Mouse (Mus musculus): ENCODE results near the gene Tcf25. TPM values are rescaled to one million over a fixed set of nuclear protein-coding genes. Genes with fewer than 3 reads are reported as not detected.

Tcf25 gene
- polyA plus RNA-seq, 1 experiment from 2014 or later = 181 TPM

DNA sequence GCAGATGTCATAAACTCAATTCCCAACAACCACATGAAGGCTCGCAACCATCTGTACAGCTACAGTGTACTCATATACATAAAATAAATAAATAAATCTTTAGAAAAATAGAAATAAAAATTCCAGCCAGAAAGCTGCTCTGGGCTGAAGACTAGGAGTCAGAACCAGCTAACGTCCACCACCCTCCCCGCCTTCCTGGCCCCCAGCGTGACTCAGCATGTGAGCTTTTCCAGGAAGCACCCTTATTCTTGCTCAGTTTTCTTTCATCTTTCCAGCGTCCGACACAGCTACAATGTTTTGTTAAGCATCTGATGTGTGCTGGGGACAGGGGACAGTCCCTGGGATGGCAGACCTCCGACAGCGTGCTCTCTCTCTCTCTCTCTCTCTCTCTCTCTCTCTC lies 28.4 kb upstream of the Tcf25 start:
- ATAC-seq = no peak
- WGBS = 82% methylated on average over 8 of the region's 8 CpGs
- no peak overlapping the region for H3K4me3 ChIP-seq (ENCODE audit: low read depth, low read length)

DNA sequence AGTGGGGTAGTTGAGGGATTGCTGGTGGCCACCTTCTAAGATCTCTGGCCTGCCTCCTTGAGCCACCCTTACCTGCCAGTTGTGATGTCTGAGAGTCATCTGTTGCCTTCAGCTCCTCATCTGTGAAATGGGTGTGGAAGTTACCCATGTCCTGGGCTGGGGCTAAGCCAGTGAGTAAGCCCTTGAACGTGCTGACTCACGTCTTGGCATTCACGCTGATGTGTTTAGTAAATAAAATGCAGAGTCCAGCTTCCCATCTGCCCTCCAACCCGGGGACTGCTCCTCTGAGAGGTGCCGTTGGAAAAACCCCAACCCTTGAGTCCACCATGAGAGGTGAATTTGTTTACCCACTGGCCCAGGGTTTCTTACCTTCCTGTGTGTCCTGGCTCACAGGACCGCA lies 27.7 kb upstream of the Tcf25 start:
- Histone ChIP-seq H3K27me3 (replicated peaks; ENCODE audit: control insufficient read depth, insufficient read depth, low read length) (no peaks in the 10 kb centered on the region), H3K9ac (ENCODE audit: low read length) (no peak overlapping the region), H3K27ac (ENCODE audit: low read depth, low read length) (no peak overlapping the region), H3K4me2 (ENCODE audit: low read length) (no peak overlapping the region), H3K36me3 (ENCODE audit: control insufficient read depth, insufficient read depth, low read length) (peaks cover 7% of the 10 kb centered on the region; the same call in 1 of the 2 replicates), H3K4me1 (ENCODE audit: control insufficient read depth, insufficient read depth, low read length) (no peaks in the 10 kb centered on the region), H3K4me3 (ENCODE audit: low read depth, low read length) (no peak overlapping the region), H3K9me3 (replicated peaks; ENCODE audit: control insufficient read depth, low read length) (no peaks in the 10 kb centered on the region)
- DNase-seq (ENCODE audit: low spot score) = no peak
- ATAC-seq = no peak
- 91% methylated on average over 6 of the region's 6 CpGs for WGBS

More for the DNA sequence above, 28.4 kb upstream of the Tcf25 start:
- no peak overlapping the region for H3K9ac ChIP-seq (ENCODE audit: low read length)
- H3K9me3 ChIP-seq (replicated peaks; ENCODE audit: control insufficient read depth, low read length) = no peaks in the 10 kb centered on the region
- no peaks in the 10 kb centered on the region for H3K27me3 ChIP-seq (replicated peaks; ENCODE audit: control insufficient read depth, insufficient read depth, low read length)
- peaks cover 7% of the 10 kb centered on the region; the same call in 1 of the 2 replicates for H3K36me3 ChIP-seq (ENCODE audit: control insufficient read depth, insufficient read depth, low read length)
- no peaks in the 10 kb centered on the region for H3K4me1 ChIP-seq (ENCODE audit: control insufficient read depth, insufficient read depth, low read length)
- no peak overlapping the region for H3K27ac ChIP-seq (ENCODE audit: low read depth, low read length)
- no peak overlapping the region for H3K4me2 ChIP-seq (ENCODE audit: low read length)
- DNase-seq (ENCODE audit: low spot score) = no peak

DNA sequence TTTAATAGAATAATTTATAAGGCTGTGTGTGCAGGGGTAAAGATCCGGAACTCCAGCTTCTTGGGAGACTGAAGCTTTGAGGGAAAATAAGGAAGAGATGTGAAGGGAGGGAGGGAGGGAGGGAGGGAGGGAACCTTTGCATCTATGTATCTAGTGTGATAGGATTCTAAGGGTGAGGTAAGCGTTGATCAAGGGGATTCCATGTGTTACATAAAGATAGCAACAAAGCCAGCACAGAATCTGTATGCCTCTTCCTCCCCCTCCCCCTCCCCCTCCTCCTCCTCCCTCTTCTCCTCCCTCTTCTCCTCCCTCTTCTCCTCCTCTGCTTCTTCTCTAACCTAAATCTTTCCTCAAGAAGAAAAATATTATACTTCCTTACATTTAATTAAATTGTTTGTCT lies 26.3 kb upstream of the Tcf25 start:
- H3K36me3 ChIP-seq (ENCODE audit: control insufficient read depth, insufficient read depth, low read length) = peaks cover 7% of the 10 kb centered on the region; the same call in 1 of the 2 replicates
- WGBS = 90% methylated on average over 2 of the region's 2 CpGs
- H3K9ac ChIP-seq (ENCODE audit: low read length) = no peak overlapping the region
- ATAC-seq (no peak), DNase-seq (ENCODE audit: low spot score) (no peak)
- no peaks in the 10 kb centered on the region for H3K4me1 ChIP-seq (ENCODE audit: control insufficient read depth, insufficient read depth, low read length)
- no peak overlapping the region for H3K27ac ChIP-seq (ENCODE audit: low read depth, low read length)
- no peak overlapping the region for H3K4me2 ChIP-seq (ENCODE audit: low read length)
- H3K9me3 ChIP-seq (replicated peaks; ENCODE audit: control insufficient read depth, low read length) = no peaks in the 10 kb centered on the region
- no peaks in the 10 kb centered on the region for H3K27me3 ChIP-seq (replicated peaks; ENCODE audit: control insufficient read depth, insufficient read depth, low read length)
- no peak overlapping the region for H3K4me3 ChIP-seq (ENCODE audit: low read depth, low read length)

DNA sequence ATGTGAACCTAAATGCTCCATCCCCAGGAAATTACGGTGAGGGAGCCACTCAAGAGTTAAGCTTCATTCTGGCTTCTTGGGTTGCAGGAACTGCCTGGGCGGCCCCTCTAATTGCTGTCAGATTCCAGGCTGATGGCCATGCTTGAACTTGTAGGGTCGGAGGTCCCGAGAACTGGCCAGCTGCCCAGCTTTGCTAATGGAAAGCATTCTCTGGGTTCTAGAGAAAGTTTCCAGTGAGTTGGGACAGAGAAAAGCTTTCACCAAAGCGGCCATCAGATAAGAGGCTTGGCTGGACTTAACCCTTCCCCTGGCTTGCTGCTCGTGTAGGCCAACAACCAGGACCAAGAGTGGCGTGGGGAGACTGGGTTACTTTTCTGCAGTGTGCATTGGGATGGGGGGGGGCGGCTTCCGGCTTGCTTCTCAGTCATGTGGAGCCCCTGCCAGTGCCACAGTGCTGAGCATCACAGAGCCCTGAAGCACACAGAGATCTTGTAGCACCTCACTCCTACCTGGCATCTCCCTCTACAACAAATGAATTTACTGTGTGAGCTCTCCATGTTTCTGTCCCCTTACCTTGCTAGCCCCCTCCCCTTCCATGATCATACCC lies 25.2 kb upstream of the Tcf25 start:
- WGBS = 54% methylated on average over 9 of the region's 9 CpGs
- H3K9me3 ChIP-seq (replicated peaks; ENCODE audit: control insufficient read depth, low read length) = no peaks in the 10 kb centered on the region
- H3K27ac ChIP-seq (ENCODE audit: low read depth, low read length) = no peak overlapping the region
- no peak overlapping the region for H3K4me2 ChIP-seq (ENCODE audit: low read length)
- H3K36me3 ChIP-seq (ENCODE audit: control insufficient read depth, insufficient read depth, low read length) = peaks cover 7% of the 10 kb centered on the region; the same call in 1 of the 2 replicates
- H3K9ac ChIP-seq (ENCODE audit: low read length) = no peak overlapping the region
- H3K27me3 ChIP-seq (replicated peaks; ENCODE audit: control insufficient read depth, insufficient read depth, low read length) = no peaks in the 10 kb centered on the region
- no peaks in the 10 kb centered on the region for H3K4me1 ChIP-seq (ENCODE audit: control insufficient read depth, insufficient read depth, low read length)
- DNase-seq (ENCODE audit: low spot score) (peak; percentile 63), ATAC-seq (no peak)
- H3K4me3 ChIP-seq (ENCODE audit: low read depth, low read length) = no peak overlapping the region

DNA sequence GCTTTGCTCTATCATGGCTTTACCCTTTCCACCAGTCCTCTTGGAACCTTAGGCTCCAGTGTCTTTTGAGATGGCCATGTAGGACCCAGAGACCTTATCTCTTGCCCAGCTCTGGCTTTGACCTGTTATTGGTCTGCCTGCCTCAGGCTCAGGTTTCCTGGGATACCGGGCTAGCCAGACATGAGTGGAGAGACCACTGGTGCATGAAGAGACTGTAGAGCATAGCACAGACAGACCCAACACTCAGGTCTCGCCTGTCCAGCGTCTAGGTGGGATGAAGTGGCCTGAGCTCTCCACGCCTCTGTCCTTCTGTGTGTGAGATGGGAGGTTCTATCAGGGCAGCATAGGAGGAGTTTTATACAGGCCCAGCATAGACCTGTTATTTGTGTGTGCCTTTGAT lies 24.5 kb upstream of the Tcf25 start:
- H3K4me3 ChIP-seq (ENCODE audit: low read depth, low read length) = no peak overlapping the region
- H3K9me3 ChIP-seq (replicated peaks; ENCODE audit: control insufficient read depth, low read length) = no peaks in the 10 kb centered on the region
- H3K4me2 ChIP-seq (ENCODE audit: low read length) = no peak overlapping the region
- no peak overlapping the region for H3K27ac ChIP-seq (ENCODE audit: low read depth, low read length)
- H3K9ac ChIP-seq (ENCODE audit: low read length) = no peak overlapping the region
- no peak for DNase-seq (ENCODE audit: low spot score)
- peaks cover 7% of the 10 kb centered on the region; the same call in 1 of the 2 replicates for H3K36me3 ChIP-seq (ENCODE audit: control insufficient read depth, insufficient read depth, low read length)
- no peaks in the 10 kb centered on the region for H3K4me1 ChIP-seq (ENCODE audit: control insufficient read depth, insufficient read depth, low read length)
- no peaks in the 10 kb centered on the region for H3K27me3 ChIP-seq (replicated peaks; ENCODE audit: control insufficient read depth, insufficient read depth, low read length)
- no peak for ATAC-seq
- 93% methylated on average over 4 of the region's 4 CpGs for WGBS

DNA sequence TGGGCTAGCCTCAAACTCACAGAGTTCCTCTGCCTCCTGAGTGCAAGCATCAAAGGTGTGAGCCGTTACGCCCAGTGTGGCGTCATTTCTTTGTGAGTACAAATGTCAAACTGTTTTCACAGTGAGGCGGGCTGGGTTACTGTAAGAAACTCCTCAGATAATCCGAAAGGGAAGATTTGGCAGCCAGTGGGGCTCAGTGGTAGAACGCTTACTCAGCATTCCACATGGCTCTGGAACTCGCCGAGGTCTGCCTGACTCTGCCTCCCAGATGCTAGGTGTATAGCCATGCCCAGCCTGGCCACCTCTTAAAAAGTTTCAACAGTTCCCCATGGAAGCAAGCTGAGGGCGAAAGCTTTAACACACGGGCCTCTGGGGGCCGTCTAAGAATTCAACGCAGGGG lies 21.4 kb upstream of the Tcf25 start:
- 85% methylated on average over 12 of the region's 12 CpGs for WGBS
- no peak overlapping the region for H3K4me3 ChIP-seq (ENCODE audit: low read depth, low read length)
- no peak overlapping the region for H3K9ac ChIP-seq (ENCODE audit: low read length)

DNA sequence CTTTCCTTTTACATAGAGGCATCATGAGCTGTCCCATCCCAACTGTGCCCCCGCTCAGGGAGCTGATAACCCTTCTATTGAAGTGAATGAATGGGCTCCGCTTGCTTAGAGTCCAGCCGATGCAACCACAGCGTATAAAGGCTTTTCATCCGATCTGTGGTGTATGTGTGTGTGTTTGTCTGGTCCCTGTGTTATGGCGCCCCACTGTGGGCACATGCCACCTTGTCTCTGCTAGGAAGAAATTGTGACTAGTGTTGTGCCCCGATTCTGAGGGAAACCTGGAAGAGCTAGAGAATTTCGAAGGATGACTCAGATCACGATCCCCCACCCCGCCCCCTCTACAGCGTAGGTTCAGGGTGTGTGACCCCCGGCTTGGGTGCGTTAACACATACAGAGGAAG lies 20.8 kb upstream of the Tcf25 start:
- H3K27ac ChIP-seq (ENCODE audit: low read depth, low read length) = no peak overlapping the region
- H3K9me3 ChIP-seq (replicated peaks; ENCODE audit: control insufficient read depth, low read length) = no peaks in the 10 kb centered on the region
- H3K4me1 ChIP-seq (ENCODE audit: control insufficient read depth, insufficient read depth, low read length) = no peaks in the 10 kb centered on the region
- DNase-seq (ENCODE audit: low spot score) (peak; percentile 45), ATAC-seq (no peak)
- no peak overlapping the region for H3K9ac ChIP-seq (ENCODE audit: low read length)
- no peaks in the 10 kb centered on the region for H3K27me3 ChIP-seq (replicated peaks; ENCODE audit: control insufficient read depth, insufficient read depth, low read length)
- WGBS = 48% methylated on average over 13 of the region's 13 CpGs
- H3K4me3 ChIP-seq (ENCODE audit: low read depth, low read length) = no peak overlapping the region
- H3K36me3 ChIP-seq (ENCODE audit: control insufficient read depth, insufficient read depth, low read length) = peaks cover 22% of the 10 kb centered on the region
- H3K4me2 ChIP-seq (ENCODE audit: low read length) = no peak overlapping the region

More for the DNA sequence above, 21.4 kb upstream of the Tcf25 start:
- Histone ChIP-seq H3K27me3 (replicated peaks; ENCODE audit: control insufficient read depth, insufficient read depth, low read length) (no peaks in the 10 kb centered on the region), H3K27ac (ENCODE audit: low read depth, low read length) (no peak overlapping the region), H3K9me3 (replicated peaks; ENCODE audit: control insufficient read depth, low read length) (no peaks in the 10 kb centered on the region), H3K36me3 (ENCODE audit: control insufficient read depth, insufficient read depth, low read length) (peaks cover 15% of the 10 kb centered on the region), H3K4me1 (ENCODE audit: control insufficient read depth, insufficient read depth, low read length) (no peaks in the 10 kb centered on the region), H3K4me2 (ENCODE audit: low read length) (no peak overlapping the region)
- no peak for ATAC-seq
- DNase-seq (ENCODE audit: low spot score) = no peak

DNA sequence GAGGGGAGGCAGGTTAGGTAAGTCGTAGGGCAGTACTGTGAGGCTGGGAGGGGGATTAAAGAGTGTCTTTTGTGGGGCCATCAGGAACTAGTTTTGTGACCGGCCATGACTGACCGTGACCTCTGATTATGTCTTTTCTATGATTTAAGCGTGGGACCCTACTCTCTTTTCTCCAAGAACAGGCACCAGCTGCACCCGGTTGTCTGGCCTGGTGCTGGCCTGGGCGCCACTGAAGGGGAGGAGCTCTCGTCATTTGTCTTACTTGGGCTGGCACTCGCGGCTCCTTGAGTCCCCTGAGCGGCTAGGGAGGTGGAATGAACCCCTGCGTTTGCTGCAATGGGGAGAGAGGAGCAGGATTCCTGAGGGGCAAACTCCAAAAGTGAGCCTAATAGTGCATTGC lies 20.3 kb upstream of the Tcf25 start:
- Histone ChIP-seq H3K4me3 (ENCODE audit: low read depth, low read length) (no peak overlapping the region), H3K27me3 (replicated peaks; ENCODE audit: control insufficient read depth, insufficient read depth, low read length) (no peaks in the 10 kb centered on the region), H3K9me3 (replicated peaks; ENCODE audit: control insufficient read depth, low read length) (no peaks in the 10 kb centered on the region), H3K4me1 (ENCODE audit: control insufficient read depth, insufficient read depth, low read length) (no peaks in the 10 kb centered on the region), H3K36me3 (ENCODE audit: control insufficient read depth, insufficient read depth, low read length) (peaks cover 24% of the 10 kb centered on the region), H3K27ac (ENCODE audit: low read depth, low read length) (no peak overlapping the region), H3K9ac (ENCODE audit: low read length) (no peak overlapping the region), H3K4me2 (ENCODE audit: low read length) (no peak overlapping the region)
- DNase-seq (ENCODE audit: low spot score) = no peak
- 56% methylated on average over 11 of the region's 11 CpGs for WGBS
- no peak for ATAC-seq

DNA sequence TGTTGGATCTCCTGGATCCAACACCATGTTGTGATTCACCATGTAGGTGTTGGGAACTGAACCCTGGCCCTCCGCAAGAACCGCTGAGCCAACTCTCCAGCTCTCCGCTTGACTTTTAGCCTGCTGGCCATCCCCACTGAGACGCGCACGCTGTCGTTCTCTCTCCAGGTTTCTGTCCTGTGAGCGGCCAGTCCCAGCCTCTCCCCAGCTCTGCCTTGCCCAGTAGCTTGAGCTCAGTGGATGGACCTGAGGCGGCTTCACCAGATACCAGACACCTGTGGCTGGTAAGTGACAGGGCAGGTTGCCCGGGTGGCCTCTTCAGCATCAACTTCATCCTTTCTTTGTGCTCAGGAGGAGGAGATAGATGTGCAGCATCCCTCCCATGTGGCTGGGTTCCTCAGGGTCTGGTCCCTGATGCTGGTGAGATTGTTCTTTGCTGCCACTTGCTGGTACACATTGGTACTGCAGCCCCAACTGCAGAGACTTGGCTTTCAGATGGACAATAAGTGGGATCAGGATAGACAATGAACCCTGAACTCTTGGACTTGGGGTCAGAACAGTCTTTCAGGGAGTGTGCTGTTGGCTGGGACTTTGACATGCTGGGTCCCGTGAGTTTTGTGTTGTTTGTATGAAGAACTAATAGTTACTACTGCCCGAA lies 12.3 kb upstream of the Tcf25 start:
- WGBS = 33% methylated on average over 12 of the region's 12 CpGs
- no peak overlapping the region for H3K4me2 ChIP-seq (ENCODE audit: low read length)
- DNase-seq (ENCODE audit: low spot score) (peak; percentile 87), ATAC-seq (peak; percentile 85)
- H3K4me3 ChIP-seq (ENCODE audit: low read depth, low read length) = no peak overlapping the region
- H3K36me3 ChIP-seq (ENCODE audit: control insufficient read depth, insufficient read depth, low read length) = peaks cover 54% of the 10 kb centered on the region
- peak overlapping the region; percentile 17; the same call in 1 of the 2 replicates for H3K27ac ChIP-seq (ENCODE audit: low read depth, low read length)
- peak overlapping the region; percentile 29; the same call in 1 of the 2 replicates for H3K9ac ChIP-seq (ENCODE audit: low read length)
- no peaks in the 10 kb centered on the region for H3K9me3 ChIP-seq (replicated peaks; ENCODE audit: control insufficient read depth, low read length)
- H3K4me1 ChIP-seq (ENCODE audit: control insufficient read depth, insufficient read depth, low read length) = no peaks in the 10 kb centered on the region
- no peaks in the 10 kb centered on the region for H3K27me3 ChIP-seq (replicated peaks; ENCODE audit: control insufficient read depth, insufficient read depth, low read length)
